Mouse (Mus musculus) CH12.LX (cell line): Measurements from ENCODE around the gene Irs2. TPM values are rescaled to one million over a fixed set of nuclear protein-coding genes. Genes with fewer than 3 reads are reported as not detected.

Source experiments
- DNase-seq: peaks from one replicate; pipeline ENCODE4 v3.0.0-alpha.2; 2013; ENCODE audit errors: extremely low read depth
- H3K27ac ChIP-seq: 2 replicates; pipeline ENCODE4 v1.5.1; 2012; ENCODE audit warnings: low read depth, mild to moderate bottlenecking, control low read depth, moderate library complexity; ENCODE audit not compliant: insufficient read depth
- H3K27me3 ChIP-seq: replicated peaks from 2 replicates; pipeline ENCODE3; 2012; ENCODE audit warnings: inconsistent platforms
- H3K36me3 ChIP-seq, 2 experiments: replicated peaks in 1 of 2; 2 replicates each; pipeline versions ENCODE3 to v1.6.1; 2012; ENCODE audit warnings: inconsistent platforms in 1 of 2, low read length in 1 of 2, mild to moderate bottlenecking in 1 of 2, mixed read lengths in 1 of 2, moderate library complexity in 1 of 2; ENCODE audit not compliant: control insufficient read depth in 1 of 2, insufficient read depth in 1 of 2
- H3K4me1 ChIP-seq, 2 experiments: 2 replicates each; pipeline ENCODE4 v1.6.1; 2012; ENCODE audit warnings: inconsistent platforms in 1 of 2, moderate library complexity in 1 of 2; ENCODE audit not compliant: insufficient read depth in 2 of 2, control insufficient read depth in 1 of 2
- H3K4me2 ChIP-seq: 2 replicates; pipeline ENCODE4 v1.6.1; 2012; ENCODE audit warnings: low read depth, mild to moderate bottlenecking, control low read depth; ENCODE audit not compliant: poor library complexity, insufficient read depth, severe bottlenecking
- H3K4me3 ChIP-seq, 3 experiments: fragments of 150-350 bp in 1 of 3; sonication (generic) in 1 of 3; replicated peaks in 1 of 3; 2 replicates each; pipeline versions ENCODE3 to v1.5.1; 2011 to 2012; ENCODE audit warnings: low read depth in 2 of 3, low read length in 2 of 3, mild to moderate bottlenecking in 2 of 3, moderate library complexity in 2 of 3, control low read depth in 1 of 3, improper control_type of control experiment in 1 of 3, inconsistent platforms in 1 of 3, mixed read lengths in 1 of 3; ENCODE audit not compliant: poor library complexity in 1 of 3
- H3K79me2 ChIP-seq: replicated peaks from 2 replicates; pipeline ENCODE4 v1.6.1; 2012; ENCODE audit warnings: mild to moderate bottlenecking, moderate library complexity; ENCODE audit not compliant: control insufficient read depth, poor library complexity, insufficient read depth, severe bottlenecking; ENCODE audit errors: extremely low read depth
- H3K9ac ChIP-seq: 2 replicates; pipeline ENCODE4 v1.6.1; 2012; ENCODE audit warnings: low read depth, mild to moderate bottlenecking, control low read depth, moderate library complexity; ENCODE audit not compliant: insufficient read depth
- H3K9me3 ChIP-seq: replicated peaks from 2 replicates; pipeline ENCODE3; 2012; ENCODE audit warnings: low read length, inconsistent platforms, mixed read lengths
- BHLHE40 ChIP-seq: IDR thresholded peaks from 2 replicates; pipeline ENCODE4 v1.6.1; 2011; ENCODE audit warnings: mild to moderate bottlenecking, low read depth, low read length, improper control_type of control experiment
- CHD2 ChIP-seq: IDR thresholded peaks from 2 replicates; pipeline ENCODE4 v1.6.1; 2011; ENCODE audit warnings: low read length, improper control_type of control experiment
- CTCF ChIP-seq, 2 experiments: IDR thresholded peaks in 1 of 2; conservative IDR thresholded peaks in 1 of 2; 2 replicates each; pipeline ENCODE4 v1.5.1; 2011 to 2012; ENCODE audit warnings: low read depth in 2 of 2, low read length in 2 of 2, improper control_type of control experiment in 1 of 2, inconsistent platforms in 1 of 2, mild to moderate bottlenecking in 1 of 2, moderate library complexity in 1 of 2
- E2F4 ChIP-seq: IDR thresholded peaks from 2 replicates; pipeline ENCODE4 v1.6.1; 2011; ENCODE audit warnings: low read depth, low read length, improper control_type of control experiment; ENCODE audit not compliant: insufficient replicate concordance
- ETS1 ChIP-seq: conservative IDR thresholded peaks from 2 replicates; pipeline ENCODE4 v1.6.1; 2012; ENCODE audit warnings: low read depth, mild to moderate bottlenecking, inconsistent platforms, low read length, improper control_type of control experiment, moderate library complexity
- GABPA ChIP-seq: IDR thresholded peaks from 2 replicates; pipeline ENCODE4 v1.6.1; 2012; ENCODE audit warnings: low read depth, low read length, improper control_type of control experiment, inconsistent platforms; ENCODE audit not compliant: insufficient replicate concordance
- IRF4 ChIP-seq: IDR thresholded peaks from 2 replicates; pipeline ENCODE4 v1.6.1; 2014; ENCODE audit warnings: low read depth, mild to moderate bottlenecking, inconsistent platforms, low read length, improper control_type of control experiment
- JUN ChIP-seq: IDR thresholded peaks from 2 replicates; pipeline ENCODE4 v1.6.1; 2011; ENCODE audit warnings: low read depth, mild to moderate bottlenecking, low read length, improper control_type of control experiment, moderate library complexity; ENCODE audit not compliant: insufficient read depth
- JUND ChIP-seq: conservative IDR thresholded peaks from 2 replicates; pipeline ENCODE4 v1.6.1; 2011; ENCODE audit warnings: low read depth, low read length, improper control_type of control experiment
- KAT2A ChIP-seq: IDR thresholded peaks from 2 replicates; pipeline ENCODE4 v1.6.1; 2012; ENCODE audit warnings: low read length, improper control_type of control experiment, inconsistent platforms; ENCODE audit not compliant: insufficient replicate concordance
- MAX ChIP-seq: IDR thresholded peaks from 2 replicates; pipeline ENCODE4 v1.6.1; 2011; ENCODE audit warnings: low read length, improper control_type of control experiment
- MEF2A ChIP-seq: IDR thresholded peaks from 2 replicates; pipeline ENCODE4 v1.6.1; 2014; ENCODE audit warnings: low read depth, mild to moderate bottlenecking, inconsistent platforms, low read length, improper control_type of control experiment, borderline replicate concordance
- MXI1 ChIP-seq: IDR thresholded peaks from 2 replicates; pipeline ENCODE4 v1.6.1; 2011; ENCODE audit warnings: mild to moderate bottlenecking, low read depth, low read length, improper control_type of control experiment
- NELFE ChIP-seq: IDR thresholded peaks from 2 replicates; pipeline ENCODE4 v1.6.1; 2011; ENCODE audit warnings: low read depth, low read length, improper control_type of control experiment
- NRF1 ChIP-seq: IDR thresholded peaks from 2 replicates; pipeline ENCODE4 v1.6.1; 2014; ENCODE audit warnings: low read depth, mild to moderate bottlenecking, inconsistent platforms, low read length, improper control_type of control experiment, moderate library complexity
- PAX5 ChIP-seq: IDR thresholded peaks from 2 replicates; pipeline ENCODE4 v1.6.1; 2012; ENCODE audit warnings: low read length, inconsistent platforms, mixed read lengths
- POLR2A ChIP-seq: IDR thresholded peaks from 2 replicates; pipeline ENCODE4 v1.6.1; 2011; ENCODE audit warnings: low read depth, mild to moderate bottlenecking, improper control_type of control experiment, low read length
- POLR2AphosphoS2 ChIP-seq: IDR thresholded peaks from 2 replicates; pipeline ENCODE4 v1.6.1; 2011; ENCODE audit warnings: low read depth, low read length, improper control_type of control experiment
- RAD21 ChIP-seq: IDR thresholded peaks from 2 replicates; pipeline ENCODE4 v1.6.1; 2011; ENCODE audit warnings: low read depth, mild to moderate bottlenecking, low read length, improper control_type of control experiment, moderate library complexity
- RCOR1 ChIP-seq: conservative IDR thresholded peaks from 2 replicates; pipeline ENCODE4 v1.6.1; 2012; ENCODE audit warnings: low read depth, mild to moderate bottlenecking, inconsistent platforms, low read length, improper control_type of control experiment
- SMC3 ChIP-seq: IDR thresholded peaks from 2 replicates; pipeline ENCODE4 v1.6.1; 2011; ENCODE audit warnings: low read depth, low read length, improper control_type of control experiment
- TBP ChIP-seq: conservative IDR thresholded peaks from 2 replicates; pipeline ENCODE4 v1.6.1; 2011; ENCODE audit warnings: low read depth, low read length, improper control_type of control experiment
- UBTF ChIP-seq: IDR thresholded peaks from 2 replicates; pipeline ENCODE4 v1.6.1; 2012; ENCODE audit warnings: low read depth, mild to moderate bottlenecking, inconsistent platforms, low read length, improper control_type of control experiment, moderate library complexity
- USF1 ChIP-seq: IDR thresholded peaks from 2 replicates; pipeline ENCODE4 v1.6.1; 2014; ENCODE audit warnings: low read depth, mild to moderate bottlenecking, inconsistent platforms, low read length, improper control_type of control experiment
- USF2 ChIP-seq: conservative IDR thresholded peaks from 2 replicates; pipeline ENCODE4 v1.6.1; 2011; ENCODE audit warnings: low read depth, low read length, improper control_type of control experiment
- ZKSCAN1 ChIP-seq: IDR thresholded peaks from 2 replicates; pipeline ENCODE4 v1.6.1; 2012; ENCODE audit warnings: low read depth, inconsistent platforms, low read length, improper control_type of control experiment, borderline replicate concordance
- ZMIZ1 ChIP-seq: IDR thresholded peaks from 2 replicates; pipeline ENCODE4 v1.6.1; 2012; ENCODE audit warnings: low read depth, mild to moderate bottlenecking, inconsistent platforms, low read length, improper control_type of control experiment
- ZNF384 ChIP-seq: IDR thresholded peaks from 2 replicates; pipeline ENCODE4 v1.6.1; 2012; ENCODE audit warnings: low read depth, low read length, improper control_type of control experiment, inconsistent platforms
- dilution Hi-C: fragments of 300-500 bp; cut with MboI; formaldehyde crosslinking; loops from 2 replicates; pipeline ENCODE4 v1.14.3; 2020; ENCODE audit warnings: low sequenced_read_pairs; ENCODE audit not compliant: extremely low pct_unique_long_range_greater_than_20kb, extremely low pct_ligation_motif_present
- in situ Hi-C: fragments of 300-500 bp; cut with MboI; formaldehyde crosslinking; loops from 3 replicates; pipeline ENCODE4 v1.14.3; 2019; ENCODE audit warnings: low sequenced_read_pairs, low pct_ligation_motif_present, low pct_unique_long_range_greater_than_20kb, mixed read lengths
- polyA plus RNA-seq: library from polyadenylated mRNA; unstranded; fragments of >175 nt; gene quantifications from 2 replicates; pipeline ENCODE4 v1.2.1, GENCODE M21; 2012; ENCODE audit warnings: low read depth; ENCODE audit not compliant: insufficient read length
- total RNA-seq, 2 experiments: library from RNA; depleted of rRNA; stranded (reverse); fragments of 300-350 nt in 1 of 2; fragments of >200 nt in 1 of 2; gene quantifications; 2 replicates each; pipeline ENCODE4 v1.2.3; 2012 to 2014

Irs2 gene
- total and polyA plus RNA-seq, 3 experiments, result 0.24 to 1.1 TPM; not detected in 1

DNA sequence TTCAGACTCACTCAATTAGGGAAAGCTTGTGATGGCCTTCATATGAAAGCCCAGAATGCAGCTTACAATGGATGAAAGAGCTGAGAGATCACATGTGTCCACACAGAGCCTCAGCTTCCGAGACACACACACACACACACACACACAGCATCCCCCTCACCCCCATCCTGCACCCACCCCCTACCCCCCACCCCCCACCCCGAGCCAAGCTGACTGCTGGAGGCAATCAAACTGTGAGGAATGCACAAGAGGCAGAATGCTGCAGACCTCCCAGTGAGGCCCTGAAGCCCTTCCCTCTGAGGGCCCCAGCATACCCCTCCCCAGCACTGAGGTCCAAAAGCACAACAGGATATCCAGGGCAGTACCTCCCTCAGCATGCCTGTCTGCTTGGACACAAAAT lies 33.6 kb downstream of the Irs2 start:
- Histone ChIP-seq H3K4me2 (no peak overlapping the region), H3K9ac (no peak overlapping the region), H3K79me2 (no peaks in the 10 kb centered on the region), H3K4me1 (peaks cover 0 to 8% of the 10 kb centered on the region in 2 experiments; a peak in 2 of 4 replicates), H3K36me3 (no peaks in the 10 kb centered on the region), H3K4me3 (no peak overlapping the region), H3K27me3 (no peaks in the 10 kb centered on the region), H3K9me3 (no peaks in the 10 kb centered on the region), H3K27ac (no peak overlapping the region)
- dilution Hi-C loops, result no loop called here
- DNase-seq, result no peak
- in situ Hi-C loops, result no loop called here
- no peak for TF ChIP-seq ZNF384
- TF ChIP-seq ZKSCAN1, result no peak
- no peak for TF ChIP-seq ZMIZ1
- TF ChIP-seq SMC3, result no peak
- no peak for TF ChIP-seq TBP
- no peak for TF ChIP-seq PAX5
- TF ChIP-seq JUND, result no peak
- no peak for TF ChIP-seq CHD2
- TF ChIP-seq POLR2A, result no peak
- no peak for TF ChIP-seq NELFE
- TF ChIP-seq MEF2A, result no peak
- no peak for TF ChIP-seq E2F4
- TF ChIP-seq POLR2AphosphoS2, result no peak
- TF ChIP-seq GABPA, result no peak
- no peak for TF ChIP-seq RAD21
- TF ChIP-seq USF2, result no peak
- no peak for TF ChIP-seq RCOR1
- no peak for TF ChIP-seq MXI1
- TF ChIP-seq MAX, result no peak
- no peak for TF ChIP-seq IRF4

DNA sequence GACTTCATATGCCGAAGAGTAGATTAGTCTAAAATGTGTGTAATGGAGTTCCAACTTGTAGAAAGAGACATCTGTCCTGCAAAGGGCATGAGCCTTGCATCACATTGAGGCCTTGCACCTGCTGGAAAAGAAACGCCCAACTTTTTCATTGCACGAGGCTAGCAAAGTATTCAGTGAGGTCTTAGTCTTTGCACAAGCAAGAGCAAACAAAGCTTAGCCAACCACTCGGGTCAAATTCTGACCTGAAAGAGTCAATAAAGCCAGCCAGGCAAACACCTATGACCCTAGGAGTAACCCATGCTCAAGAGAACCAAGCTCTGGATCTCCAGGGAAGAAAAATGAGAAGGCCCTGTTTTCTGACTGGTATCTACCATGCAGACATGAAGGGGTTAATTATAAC lies 34.1 kb downstream of the Irs2 start:
- Histone ChIP-seq H3K4me2 (no peak overlapping the region), H3K27ac (no peak overlapping the region), H3K9me3 (no peaks in the 10 kb centered on the region), H3K4me3 (no peak overlapping the region), H3K79me2 (no peaks in the 10 kb centered on the region), H3K27me3 (no peaks in the 10 kb centered on the region), H3K36me3 (no peaks in the 10 kb centered on the region), H3K9ac (no peak overlapping the region), H3K4me1 (peaks cover 0 to 5% of the 10 kb centered on the region in 2 experiments; a peak in 1 of 4 replicates)
- in situ Hi-C loops (no loop called here), dilution Hi-C loops (no loop called here)
- DNase-seq, result no peak
- TF ChIP-seq POLR2AphosphoS2 (no peak), ETS1 (no peak), CHD2 (no peak), CTCF (conservative IDR thresholded peaks at IDR 0.05 in 1 of 2, IDR thresholded peaks at IDR 0.05 in 1 of 2; ENCODE audit: low read depth in 2 of 2, low read length in 2 of 2) (no peak), IRF4 (no peak), RCOR1 (no peak), USF2 (no peak), E2F4 (no peak), BHLHE40 (no peak), UBTF (no peak), ZNF384 (no peak), NRF1 (no peak), KAT2A (no peak), RAD21 (no peak), PAX5 (no peak), JUN (no peak), USF1 (no peak)
